Mouse (Mus musculus) heart, postnatal 0 days (tissue): Measurements from ENCODE around the gene Rnf11.

Source experiments
- CTCF ChIP-seq: IDR thresholded peaks from 2 replicates; pipeline ENCODE4 v1.5.1; 2016; ENCODE audit warnings: antibody characterized with exemption, control low read depth, low read depth
- EP300 ChIP-seq: IDR thresholded peaks from 2 replicates; pipeline ENCODE4 v1.6.1; 2016; ENCODE audit warnings: antibody characterized with exemption, low read depth

GRCm38 (mm10) chr4:109441000-109441399, 43.5 kb downstream of the Rnf11 start:
- no peak for TF ChIP-seq CTCF
- no peak for TF ChIP-seq EP300
